Mouse (Mus musculus) gastrocnemius, postnatal 4 days (tissue): ENCODE measurements around the gene Sptb. TPM values are rescaled to one million over a fixed set of nuclear protein-coding genes. Genes with fewer than 3 reads are reported as not detected.

Experiments
- DNase-seq, 2 experiments: peaks; one replicate each; pipeline ENCODE4 v3.0.0; 2021 to 2022; ENCODE audit warnings: low spot score in 2 of 2, mixed read lengths in 2 of 2
- total RNA-seq, 2 experiments: library from RNA; stranded (reverse); gene quantifications; 2 replicates each; pipeline ENCODE4 v1.2.3; 2021

Sptb gene
- total RNA-seq, 2 experiments from 2014 or later, result 92.3 to 97.7 TPM

DNA sequence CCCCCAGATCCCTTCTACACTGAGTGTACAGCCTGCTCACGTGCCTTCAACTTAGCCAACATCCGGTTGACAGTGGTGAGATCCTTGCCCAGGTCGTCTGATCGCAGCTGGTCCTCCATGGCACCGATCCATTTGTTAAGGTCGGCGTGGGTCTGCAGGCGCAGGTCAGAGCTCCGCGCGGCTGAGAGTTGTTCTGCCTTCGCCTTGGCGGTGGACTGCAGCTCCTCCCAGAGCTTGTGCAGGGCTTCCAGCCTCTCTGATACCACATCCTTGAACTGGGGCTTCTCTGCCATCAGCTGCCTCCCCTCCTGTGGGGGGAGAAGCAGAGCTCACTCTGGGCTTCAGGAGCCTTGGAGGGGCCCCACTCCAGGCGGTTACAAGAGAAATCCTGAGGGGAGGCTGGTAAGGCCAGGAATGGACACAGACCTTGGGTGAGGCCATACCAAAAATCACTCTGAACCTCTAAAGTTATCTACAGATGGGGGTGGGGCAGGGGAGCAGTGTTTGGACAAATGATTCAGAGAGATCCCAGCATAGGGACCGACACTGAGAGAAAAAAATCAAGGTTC lies 101.3 kb downstream of the Sptb start:
- DNase-seq, result no peak

DNA sequence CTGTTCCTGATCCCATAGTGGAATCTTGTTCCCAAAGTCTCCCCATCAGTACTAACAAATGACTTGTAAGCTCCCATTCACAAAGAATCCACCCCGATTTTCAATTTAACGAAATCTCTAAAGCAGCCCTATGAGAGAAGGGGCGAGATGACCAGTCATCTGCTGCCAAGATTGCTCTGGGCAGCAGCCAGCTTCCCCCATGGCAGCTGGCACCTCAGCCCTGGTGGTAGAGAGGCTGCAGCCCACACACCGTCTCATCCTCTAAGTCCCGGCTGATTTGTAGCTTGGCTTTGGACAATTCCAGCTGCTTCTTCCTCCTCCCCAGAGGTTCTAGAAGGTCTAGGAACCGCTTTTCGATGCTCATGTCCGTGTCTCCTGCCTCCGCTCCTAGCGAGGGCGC lies 102.1 kb downstream of the Sptb start:
- DNase-seq, result no peak

DNA sequence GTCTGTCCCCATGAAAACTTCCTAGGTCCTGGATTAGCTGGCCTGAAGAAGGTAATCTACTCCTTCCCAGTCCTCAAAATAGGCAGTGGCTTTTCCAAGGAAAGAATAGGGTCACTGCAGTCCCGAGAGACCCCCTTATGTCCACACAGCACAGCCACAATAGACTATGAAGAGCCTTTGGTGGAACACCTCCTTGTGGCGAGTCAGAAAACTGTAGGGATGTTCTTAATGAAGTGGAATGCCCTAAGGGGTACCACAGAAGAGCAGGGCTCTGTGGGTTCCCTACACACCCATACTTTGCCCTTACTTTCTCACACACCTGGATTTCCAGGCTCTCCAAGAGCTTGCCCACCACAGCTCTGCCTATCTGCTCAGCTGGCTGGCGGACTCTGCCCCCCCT lies 104.5 kb downstream of the Sptb start:
- no peak for DNase-seq

DNA sequence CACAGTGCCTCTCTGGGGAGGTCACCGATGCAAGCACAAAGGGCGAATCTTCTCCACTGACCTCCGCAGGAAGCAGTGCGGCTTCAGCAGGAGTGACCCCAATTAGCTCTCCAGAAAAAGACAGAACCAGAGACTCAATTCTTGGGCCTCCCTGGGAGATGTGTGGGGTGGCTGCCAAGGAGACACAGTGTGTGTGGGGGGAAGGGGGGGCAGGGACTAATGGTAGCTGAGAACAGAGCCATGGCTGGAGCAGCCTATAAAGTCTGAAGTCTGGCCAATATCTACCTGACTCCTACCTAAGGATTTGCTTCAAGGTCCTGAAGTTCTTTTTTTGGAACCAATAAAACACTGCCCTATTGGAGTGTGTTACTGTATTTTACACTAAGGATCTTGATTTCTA lies 105.8 kb downstream of the Sptb start:
- no peak for DNase-seq

DNA sequence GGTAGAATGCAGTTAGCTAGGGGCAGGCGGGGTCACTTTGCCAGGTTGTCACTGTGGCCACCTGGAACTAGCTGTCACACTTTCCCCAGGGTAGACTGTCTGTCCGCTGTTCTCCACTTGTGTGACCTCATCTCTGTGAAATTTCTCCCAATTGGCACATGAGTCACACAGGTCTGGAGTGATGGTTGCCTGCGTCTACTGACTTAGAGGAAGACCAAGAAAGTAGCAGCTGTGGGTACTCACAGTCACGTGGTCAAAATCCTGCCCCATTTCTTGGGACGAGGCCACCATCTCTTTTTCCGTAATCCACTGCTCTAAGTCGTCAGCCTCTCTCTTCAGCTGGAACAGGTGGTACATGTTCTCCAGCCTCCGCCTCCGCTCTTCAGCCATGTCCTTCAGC lies 106.6 kb downstream of the Sptb start:
- no peak for DNase-seq

DNA sequence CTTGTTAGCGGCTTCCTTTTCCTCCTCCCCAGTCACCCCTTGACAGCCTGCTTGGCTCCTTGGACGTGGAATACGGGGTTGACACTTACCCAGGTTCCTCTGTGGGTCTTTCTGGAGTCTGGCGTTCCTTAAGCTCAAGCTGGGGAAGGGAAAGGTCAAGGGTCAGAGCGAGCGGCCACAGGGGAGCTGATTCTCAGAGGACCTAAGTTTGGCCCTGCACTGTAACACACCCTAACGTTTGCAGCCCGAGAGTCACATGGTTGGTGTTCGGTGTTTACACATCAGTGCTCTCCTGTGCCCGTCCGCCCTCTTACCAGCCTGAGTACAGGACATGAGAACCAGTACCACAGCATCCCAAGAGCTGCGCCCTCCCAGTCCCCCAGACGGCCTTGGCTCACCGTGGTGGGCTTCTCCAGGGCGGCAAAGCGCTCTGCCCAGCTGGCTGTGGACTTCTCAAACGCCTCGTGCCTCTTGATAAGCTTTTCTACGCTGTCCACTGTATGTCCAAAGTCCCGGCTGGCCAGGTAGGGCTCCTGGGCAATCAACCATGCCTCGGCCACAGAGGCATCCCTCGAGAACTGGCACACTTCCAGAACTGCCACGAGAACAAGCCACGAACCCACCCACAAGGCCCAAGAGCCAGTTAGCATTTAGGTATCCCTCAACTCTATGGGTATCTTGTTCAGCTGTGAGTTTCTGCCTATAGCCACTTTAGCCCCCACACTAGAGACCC lies 112.0 kb downstream of the Sptb start:
- no peak for DNase-seq

DNA sequence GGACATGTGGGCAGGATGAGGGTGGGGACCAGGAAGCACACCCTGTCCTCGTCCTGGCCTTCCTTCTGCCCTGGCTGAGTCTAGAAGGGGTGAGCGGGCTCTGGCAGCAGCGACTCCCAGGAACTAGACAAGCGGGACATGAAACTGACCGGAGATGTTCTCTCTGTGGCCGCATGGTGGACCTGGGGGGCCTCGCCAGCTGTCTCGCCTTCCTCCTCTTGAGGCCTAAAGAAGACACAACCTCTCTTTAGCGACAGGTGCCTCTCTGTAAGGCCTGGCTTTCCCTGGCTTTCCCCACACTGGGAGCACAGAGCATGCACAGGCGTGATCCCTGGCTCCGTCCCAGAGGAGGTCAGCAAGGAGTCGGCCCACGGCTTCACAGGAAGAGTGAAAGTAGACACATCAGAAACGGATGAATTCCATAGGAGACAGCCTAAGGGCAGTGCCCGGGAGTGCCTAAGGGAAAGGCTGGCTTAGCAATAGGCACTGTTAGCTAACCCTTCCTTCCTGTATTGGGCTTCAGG lies 112.7 kb downstream of the Sptb start:
- DNase-seq, result no peak

DNA sequence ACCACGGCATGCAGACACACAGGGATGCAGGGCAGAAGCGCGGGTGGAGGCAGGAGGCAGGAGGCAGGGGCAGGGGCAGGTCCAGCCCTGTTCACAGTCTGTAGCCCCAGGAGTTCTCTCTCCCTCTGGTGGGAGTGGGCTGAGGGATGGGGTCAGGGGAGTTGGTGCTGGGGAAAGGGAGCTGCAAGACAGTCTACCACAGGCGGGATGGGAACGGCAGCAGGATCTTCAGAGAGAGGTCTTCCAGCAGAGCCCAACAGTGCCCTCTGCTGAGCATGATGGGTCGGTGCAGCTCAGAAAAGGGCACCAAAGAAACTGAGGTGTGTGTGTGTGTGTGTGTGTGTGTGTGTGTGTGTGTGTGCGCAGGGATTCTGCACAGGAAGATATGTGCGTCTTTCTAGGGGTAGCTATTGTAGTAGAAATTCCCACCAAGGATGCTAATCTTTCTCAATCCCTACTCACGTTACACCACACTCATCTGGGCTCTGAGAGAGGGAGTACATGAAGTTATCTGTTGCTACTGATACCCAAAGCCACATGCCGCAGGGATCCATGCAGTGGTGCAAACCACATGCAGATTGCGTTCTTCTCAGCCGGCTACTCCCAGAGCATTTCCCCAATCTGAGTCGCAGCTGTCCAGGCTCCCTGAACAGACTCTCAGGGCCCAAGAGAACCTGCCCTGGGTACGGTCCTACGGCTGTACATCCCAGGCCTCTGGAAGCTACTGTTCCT lies 113.9 kb downstream of the Sptb start:
- peak; percentile 58 to 76 for DNase-seq

DNA sequence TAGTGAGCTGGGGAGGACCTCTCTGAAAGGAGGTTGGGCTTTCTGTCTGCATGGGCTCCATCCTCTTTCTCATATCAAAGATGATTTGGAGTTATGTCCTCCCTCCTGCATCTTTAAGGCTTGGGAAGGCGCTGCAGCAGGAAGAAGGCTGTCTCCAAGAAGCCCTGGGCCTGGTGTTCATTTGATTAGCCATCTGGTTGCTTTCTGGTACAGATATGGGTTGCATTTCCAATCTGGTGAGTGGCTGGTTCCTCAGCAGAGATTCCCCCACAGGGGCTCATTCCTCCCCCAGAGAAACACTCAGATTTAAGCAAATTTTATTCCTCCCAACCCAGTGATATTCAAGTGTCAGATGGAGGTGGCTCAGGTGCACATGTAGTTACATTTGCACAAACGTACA lies 114.5 kb downstream of the Sptb start:
- no peak for DNase-seq

DNA sequence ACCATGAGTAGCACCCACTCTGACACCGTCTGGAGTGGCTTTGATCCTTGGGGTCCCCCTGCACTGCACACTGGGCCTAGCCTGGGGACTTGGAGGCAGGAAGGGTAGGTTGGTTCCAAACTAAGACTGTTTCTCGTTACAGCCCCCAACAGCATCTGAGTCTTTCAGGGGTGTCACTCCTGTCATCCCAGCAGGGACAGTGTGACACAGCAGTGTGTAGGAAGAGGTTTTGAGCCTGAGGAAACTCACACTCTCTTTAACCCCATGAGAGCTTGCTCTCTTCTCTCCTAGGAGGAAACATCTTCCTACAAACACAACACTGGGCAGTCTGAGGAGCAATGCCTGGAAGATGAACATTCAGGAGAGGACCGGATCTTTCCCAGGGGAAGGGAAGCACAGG lies 115.8 kb downstream of the Sptb start:
- DNase-seq, result no peak

DNA sequence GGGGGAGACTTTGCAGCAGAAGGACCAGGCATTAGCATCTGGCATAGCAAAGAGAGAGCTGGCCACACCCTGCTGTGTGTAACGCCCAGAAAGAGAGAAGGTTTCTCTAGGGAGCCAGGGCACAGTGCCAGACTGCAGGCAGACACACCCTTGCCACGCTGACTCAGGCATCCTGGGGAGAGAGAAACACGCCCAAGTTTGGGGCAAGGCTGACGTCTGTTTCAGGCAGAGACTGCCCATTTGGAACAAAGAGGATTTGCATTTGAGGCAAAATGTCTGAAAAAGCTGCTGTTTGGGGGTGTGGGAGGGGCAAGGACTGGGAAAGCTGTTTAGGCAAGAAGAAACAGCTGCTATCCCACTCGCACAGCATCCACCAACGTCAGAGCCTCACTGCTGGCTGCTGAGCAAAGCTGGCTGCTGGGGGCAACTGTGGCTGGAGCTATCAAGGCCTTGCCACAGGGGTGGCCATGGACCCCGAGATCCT lies 116.5 kb downstream of the Sptb start:
- peak; percentile 66 to 85 for DNase-seq

DNA sequence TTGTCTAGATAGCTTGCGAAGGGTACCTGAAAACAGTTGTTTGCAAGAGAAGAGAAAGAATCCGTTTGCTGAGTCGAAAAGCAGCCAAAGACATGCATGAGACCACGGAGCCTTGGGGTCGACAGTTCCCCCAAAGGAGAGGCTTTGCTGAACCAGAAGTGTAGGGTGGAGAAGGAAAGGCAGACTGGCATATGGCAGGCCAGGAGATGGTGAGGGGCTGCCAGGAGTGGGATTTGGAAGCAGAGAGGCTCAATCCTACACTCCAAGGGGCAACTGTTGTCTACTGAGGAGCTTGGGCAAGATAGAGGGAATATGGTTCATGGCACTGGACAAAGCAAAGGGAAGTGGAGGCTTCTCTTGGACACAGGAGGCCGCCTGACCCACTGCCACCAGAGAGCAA lies 117.1 kb downstream of the Sptb start:
- no peak for DNase-seq

DNA sequence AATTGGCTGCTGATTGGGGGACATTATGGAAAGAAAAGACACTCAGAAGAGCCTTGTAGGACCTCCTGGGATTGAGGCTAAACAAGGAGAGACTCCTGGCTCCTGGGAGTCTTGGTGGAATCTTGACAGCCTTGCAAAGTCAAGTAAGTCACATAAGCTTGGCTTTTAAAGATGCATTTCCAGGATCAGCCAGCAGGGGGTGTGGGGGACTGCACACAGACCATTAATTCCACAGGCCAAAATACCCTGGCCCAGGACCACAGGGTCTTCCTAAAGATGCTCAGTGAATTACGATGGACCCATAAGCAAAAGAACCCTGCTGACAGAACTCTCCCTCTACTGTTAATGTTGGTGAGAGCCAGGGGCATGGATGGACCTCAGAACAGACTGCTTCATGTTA lies 118.1 kb downstream of the Sptb start:
- DNase-seq, result peak in 1 of 2 experiments; percentile 55

DNA sequence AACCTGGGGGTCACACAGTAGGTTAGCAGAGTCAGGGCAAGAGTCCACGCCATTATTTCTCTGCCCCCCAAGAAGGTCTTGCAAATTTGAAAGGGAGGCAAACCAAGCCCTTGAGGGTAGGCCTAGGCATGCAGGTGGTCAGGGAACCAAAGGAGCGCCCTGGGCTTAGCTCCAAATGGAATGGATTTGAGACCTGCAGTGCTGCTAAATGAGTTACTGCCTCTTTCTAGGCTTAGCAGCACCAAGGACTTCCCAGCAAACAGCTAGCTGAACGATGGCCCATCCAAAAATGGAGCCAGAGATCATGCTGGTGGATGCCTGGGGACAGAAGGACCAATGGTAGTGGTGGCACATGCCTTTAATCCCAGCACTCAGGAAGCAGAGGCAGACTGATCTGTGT lies 119.3 kb downstream of the Sptb start:
- DNase-seq, result no peak

DNA sequence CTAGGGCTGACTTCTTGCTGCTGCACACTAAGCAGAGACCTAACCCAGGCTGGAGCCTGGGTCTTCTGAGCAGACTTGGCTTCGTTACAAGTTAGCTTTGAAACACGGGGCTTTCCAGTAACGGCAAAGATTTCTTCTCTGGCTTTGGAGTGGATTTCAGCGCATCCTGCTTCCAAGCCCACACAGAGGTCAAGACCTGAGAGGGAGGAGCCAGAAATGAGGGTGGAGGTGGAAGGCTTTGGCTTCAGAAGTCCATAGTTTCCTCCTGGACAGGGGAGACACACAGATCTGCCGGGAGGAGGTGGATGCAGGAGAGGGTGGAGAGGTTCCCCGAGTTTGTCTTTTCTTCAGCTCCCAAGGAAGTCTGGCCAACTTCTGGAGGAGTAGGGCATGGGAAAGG lies 120.8 kb downstream of the Sptb start:
- no peak for DNase-seq

DNA sequence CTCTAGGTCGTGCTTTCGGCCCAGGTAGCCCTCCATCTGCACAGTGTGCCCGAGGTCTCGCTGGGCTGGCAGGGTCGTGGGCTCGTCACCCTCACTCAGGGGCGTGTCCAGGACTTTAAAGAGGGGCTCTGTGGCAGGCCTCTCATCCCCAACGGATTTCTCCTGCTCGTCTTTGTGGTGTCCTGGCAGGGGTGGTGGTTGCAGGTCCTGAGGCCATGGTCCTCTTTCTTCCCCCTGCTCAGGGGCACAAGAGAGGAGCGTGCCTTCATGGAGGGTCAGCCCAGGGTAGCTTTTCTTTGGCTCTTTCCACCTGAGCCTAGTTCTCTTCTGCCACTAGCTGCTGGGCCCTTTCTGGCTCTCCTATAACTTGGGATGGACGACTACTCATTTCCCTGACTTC lies 123.0 kb downstream of the Sptb start:
- no peak for DNase-seq

DNA sequence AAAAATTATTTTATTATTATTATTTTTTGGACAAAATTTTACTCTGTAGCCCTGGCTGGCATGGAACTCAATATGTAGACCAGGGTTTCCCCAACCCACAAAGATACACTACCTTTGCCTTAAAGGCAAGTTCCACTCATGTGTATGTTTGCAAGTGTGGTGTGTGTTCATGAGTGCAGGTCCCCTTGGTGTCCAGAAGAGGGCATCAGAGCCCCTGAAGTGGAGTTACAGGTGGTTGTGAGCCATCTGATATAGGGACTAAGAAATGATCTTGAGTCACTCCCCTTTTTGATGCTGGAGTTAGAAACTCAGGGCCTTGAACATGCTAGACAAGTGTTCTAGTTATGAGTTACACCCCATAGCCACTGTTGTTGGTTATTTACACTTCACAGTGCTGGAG lies 125.3 kb downstream of the Sptb start:
- no peak for DNase-seq

DNA sequence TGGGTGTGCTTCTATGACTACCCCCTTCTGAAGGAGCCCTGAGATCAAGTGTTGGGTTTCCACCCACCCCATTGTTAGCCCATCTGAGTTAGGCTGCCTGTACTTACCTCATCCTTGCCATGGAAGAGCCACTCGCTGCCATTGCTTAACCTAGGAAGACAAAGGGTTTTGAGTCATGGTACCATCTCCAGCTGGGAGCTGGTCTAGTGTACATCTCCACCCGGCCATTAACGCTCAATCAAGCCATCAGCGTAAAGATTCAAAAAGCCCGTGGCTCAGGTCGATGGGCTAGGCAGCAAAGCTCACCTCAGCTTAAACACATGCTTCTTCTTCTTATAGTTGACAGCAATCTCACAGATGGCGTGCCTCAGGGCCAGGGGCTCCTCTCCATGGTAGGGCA lies 126.9 kb downstream of the Sptb start:
- DNase-seq, result no peak

DNA sequence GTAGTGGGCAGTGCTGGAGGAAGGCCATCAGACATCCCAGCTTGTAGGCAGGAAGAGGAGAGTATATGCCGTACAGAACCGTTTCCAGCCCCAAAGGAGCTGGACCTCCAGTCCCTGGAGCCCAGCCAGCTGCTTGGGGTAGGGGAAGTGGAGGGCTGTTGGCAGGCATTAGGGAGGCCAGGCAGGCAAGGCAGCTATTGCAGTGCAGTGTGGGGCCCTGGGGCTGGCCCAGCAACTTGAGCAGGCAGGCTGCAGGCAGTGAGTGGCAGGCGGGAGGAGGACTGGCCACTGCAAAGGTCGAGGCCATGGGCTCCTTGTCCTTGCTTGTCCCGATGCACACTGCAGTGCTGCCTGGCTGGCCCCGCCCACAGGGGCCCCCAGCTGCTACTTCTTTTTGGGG lies 127.5 kb downstream of the Sptb start:
- no peak for DNase-seq

DNA sequence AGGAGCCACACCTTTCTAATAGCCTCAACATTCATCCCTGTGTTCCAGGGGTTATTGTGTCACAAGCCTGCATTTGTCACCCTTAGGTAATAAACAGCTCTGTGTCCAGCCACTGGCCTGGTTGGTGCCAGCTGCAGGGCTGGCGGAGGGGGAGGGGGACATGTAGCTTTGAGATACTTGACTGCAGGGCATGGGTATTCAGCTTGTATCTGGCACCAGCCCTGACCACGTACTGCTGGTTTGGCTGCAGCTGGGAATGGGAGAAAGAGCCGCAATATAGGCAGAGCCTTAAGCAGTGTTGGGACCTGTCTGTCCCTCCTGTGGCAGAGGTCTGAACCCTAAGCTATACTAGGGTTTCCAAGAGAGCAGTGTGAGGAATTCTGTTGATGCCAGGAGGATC lies 128.2 kb downstream of the Sptb start:
- no peak for DNase-seq

DNA sequence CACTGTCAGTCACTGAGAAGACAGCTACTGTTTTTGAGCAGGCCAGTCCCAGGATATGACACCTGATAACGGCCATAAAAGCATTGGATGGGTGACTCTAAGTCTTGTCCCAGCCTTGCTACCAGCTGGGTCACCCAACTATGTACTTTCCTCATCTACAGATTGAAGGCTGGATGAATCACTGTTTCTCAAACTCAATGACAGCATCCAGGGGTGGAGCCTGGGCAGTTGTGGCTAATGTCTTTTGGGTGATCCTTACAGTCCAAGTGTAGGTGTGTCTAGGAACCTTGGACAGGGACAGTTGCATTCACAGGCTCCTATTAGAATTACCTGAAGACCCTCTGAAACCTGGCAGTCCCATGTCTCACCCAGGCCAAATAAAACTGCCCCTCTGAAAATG lies 130.5 kb downstream of the Sptb start:
- no peak for DNase-seq

DNA sequence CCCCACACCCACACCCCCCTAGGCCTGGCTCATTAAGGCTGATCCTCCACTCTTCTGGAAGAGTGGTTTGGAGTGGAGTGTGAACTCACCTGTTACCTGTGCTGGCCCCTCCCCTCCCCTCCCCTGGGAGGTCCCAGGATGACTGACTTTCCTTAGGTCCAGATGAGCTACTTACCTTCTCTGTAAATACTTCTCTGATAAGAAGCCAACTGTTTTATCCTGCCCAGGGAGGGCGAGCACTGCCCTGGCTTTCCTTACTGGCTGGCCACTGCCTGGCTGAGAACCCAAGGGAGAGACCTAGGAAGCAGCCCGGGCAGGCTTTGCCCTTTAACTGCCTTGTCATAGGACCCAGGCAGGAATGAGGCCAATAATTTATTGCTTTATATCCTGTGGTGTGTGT lies 131.9 kb downstream of the Sptb start:
- no peak for DNase-seq
